Mouse (Mus musculus) heart, postnatal 36 days (tissue): ENCODE data around the gene Uts2r. TPM values are rescaled to one million over a fixed set of nuclear protein-coding genes. Genes with fewer than 3 reads are reported as not detected.
A peak's percentile ranks its signal among the peaks of the same experiment; 100 is the strongest.

Source experiments
- DNase-seq, 2 experiments: peaks; one replicate each; pipeline ENCODE4 v3.0.0; 2021 to 2022
- intact Hi-C: fragments of 180-260 bp; cut with DNase I; formaldehyde crosslinking; loops from one replicate; pipeline ENCODE4 v1.15.1; 2025
- total RNA-seq, 2 experiments: library from RNA; stranded (reverse); gene quantifications; 2 replicates each; pipeline ENCODE4 v1.2.3; 2021

The Uts2r gene
- total RNA-seq, 2 experiments from 2014 or later = 0.44 to 0.54 TPM

DNA sequence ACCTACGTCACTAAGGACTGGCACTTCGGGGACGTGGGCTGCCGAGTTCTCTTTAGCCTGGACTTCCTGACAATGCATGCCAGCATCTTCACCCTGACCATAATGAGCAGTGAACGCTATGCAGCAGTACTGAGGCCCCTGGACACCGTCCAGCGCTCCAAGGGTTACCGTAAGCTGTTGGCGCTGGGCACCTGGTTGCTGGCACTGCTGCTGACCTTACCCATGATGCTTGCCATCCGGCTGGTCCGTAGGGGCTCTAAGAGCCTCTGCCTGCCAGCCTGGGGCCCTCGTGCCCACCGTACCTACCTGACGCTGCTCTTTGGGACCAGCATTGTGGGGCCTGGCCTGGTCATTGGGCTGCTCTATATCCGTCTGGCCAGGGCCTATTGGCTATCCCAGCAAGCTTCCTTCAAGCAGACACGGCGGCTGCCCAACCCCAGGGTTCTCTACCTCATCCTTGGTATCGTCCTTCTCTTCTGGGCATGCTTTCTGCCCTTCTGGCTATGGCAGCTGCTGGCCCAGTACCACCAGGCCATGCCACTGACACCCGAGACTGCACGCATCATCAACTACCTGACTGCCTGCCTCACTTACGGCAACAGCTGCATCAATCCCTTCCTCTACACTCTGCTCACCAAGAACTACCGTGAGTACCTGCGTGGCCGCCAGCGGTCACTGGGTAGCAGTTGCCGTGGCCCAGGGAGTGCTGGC, 720 bp downstream of the Uts2r start:
- intact Hi-C loops = no loop called here
- DNase-seq = no peak

DNA sequence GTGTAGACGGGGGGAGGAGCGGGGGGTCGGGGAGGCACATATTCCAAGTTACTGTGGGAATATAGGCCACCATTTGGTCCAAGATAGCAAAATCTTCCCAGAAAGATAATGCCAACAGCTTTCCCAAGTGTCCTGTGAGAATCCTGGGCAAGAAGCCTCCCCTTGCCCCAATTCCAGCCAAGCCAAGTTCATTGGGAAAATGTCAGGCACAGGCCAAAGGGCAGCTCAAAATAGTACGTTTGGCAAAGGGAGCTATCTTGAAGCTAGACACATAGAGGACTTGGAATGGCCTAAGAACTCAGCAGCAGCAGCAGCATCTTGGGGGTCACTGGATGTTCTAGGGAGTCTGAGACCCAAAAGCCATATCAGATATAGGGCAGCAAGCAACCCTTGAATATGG, 3.7 kb downstream of the Uts2r start:
- intact Hi-C loops = no loop called here
- DNase-seq = no peak

DNA sequence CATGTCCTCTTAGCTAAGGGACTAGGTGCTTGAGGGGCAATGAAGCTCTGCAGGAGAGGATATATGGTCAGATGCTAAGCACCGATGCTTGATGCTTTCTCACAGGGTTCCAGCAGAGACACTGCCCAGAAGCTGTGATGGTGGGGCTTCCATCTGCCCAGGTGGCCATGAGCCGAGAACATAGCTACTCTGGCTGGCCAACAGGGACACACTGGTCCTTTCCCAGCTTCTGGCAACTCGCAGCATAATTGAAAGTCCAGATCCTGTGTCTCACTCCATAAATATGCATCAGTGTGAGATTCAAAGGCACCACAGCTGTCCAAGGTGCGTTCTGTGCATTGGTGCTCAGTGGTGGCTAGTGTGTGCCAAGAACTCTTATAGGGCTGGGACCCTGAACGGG, 13.1 kb downstream of the Uts2r start:
- no peak for DNase-seq
- intact Hi-C loops = no loop called here

DNA sequence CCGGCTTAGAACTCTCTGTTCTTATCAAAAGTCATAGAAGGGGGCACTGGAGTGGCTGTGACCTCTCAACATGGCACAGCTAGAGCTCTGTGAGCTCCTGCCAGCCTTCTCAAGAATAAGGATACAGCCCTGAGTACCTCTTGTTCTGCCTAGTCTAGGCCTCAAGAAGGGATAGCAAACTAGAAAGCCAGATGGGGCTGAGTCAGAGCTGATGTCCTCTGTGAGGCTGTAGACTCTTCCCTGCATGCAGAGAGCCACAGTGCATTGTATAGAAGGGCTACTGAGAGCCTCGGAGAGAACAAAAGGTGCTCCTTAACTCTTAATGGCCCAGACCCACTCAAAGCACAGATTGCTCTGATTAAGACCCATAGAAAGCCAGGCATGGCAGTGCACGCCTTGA, 14.2 kb downstream of the Uts2r start:
- DNase-seq = no peak
- intact Hi-C loops = no loop called here

DNA sequence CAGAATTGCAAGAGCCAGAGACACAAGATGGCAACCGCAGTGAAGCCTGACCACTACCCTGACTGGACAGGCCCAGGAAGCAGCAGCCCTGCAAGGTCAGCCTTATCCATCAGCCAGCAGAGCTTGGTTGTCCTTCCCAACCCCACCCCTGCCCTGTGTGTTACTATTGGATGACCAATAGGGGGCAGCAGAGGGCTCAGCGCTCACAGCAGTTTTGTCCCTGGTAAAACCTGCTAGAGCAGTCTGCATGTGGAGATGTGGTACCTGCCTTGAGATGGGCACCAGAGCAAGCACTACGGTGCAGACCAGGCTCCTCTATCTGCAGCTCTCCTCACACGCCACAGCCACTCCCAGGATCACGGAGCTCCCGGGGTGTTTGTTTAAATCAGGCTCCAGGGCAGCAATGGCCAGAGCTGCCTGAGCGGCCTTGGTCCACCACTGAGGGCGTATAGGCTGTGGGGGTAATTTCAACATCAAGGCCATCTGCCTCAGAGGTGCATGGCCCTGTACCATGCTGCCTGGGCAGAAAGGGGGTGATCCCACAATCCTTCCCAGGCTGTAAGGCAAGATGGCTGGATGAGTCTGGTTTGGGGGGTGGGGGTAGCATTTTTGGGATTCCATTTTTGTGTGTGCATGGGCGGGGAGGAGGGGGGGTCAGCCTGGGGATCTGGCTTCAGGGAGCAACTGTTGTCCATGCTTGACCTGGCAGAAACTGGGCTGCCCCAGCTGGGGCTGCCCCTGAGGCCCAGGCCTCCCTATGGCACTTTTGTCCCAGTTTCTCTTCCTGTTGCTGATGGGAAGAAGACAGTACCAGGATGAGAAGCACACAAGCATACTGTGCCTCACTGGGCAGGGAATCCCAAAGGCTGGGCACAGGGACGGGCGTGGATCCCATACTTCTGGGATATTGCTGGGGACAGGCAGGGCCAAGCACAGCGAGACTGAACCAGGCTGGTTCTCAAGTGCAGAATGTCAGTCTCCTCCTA, 16.5 kb downstream of the Uts2r start:
- peak; percentile 45 to 47 for DNase-seq
- intact Hi-C loops = no loop called here

DNA sequence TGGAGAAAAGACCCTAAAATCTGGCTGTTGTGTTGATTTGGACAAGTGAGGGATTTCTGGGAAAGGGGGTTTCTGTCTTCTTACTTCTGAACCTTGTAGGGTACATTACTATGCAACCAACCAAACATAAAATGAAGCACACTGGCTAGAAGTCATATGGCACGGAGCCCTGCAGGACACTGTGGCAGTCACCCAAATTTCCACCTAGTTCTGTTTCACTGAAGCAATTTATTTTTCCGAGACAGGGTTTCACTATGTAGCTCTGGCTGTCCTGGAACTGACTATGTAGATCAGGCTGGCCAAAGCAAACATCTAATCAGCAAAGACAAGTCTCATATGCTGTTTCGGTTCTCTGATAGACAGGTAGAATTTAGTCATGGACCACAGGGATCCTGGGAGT, 29.6 kb downstream of the Uts2r start:
- intact Hi-C loops = no loop called here
- DNase-seq = peak; percentile 53 to 57

DNA sequence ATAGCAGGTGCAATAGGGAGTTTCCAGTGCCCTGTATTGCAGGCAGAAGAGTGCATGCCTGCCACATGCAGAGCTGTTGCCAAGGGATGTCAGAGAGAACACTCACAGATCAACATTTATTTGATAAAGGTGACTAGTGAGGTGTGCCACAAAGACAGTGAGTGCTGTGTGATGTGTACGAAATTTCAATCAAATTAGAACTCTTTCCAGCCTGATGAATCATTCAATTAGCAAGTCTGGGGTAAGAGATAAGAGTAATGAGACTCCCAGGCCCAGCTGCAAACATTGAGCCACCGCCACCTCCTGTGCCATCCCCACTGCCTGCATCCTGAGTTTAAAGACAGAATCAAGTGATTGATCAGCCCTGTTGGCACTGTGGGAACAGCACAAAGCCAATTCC, 32.7 kb downstream of the Uts2r start:
- no peak for DNase-seq

DNA sequence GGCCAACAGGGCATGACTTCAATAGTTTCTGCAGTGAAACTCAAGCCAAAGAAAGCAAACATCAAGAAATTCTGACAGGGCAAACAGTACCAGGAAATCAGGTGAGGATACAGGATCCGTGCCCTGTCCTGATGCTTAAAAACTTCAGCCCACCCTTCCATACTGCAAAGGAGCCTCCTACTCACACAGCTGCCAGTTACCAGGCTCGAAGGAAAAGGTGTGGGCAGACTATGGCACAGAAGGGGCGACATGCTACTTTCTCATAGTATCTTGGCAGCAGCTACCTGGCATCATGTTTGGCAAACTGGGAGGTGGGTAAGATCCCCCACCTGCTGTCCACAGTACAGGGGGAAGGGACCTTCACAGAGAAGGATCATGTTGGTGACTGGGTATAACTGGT, 33.3 kb downstream of the Uts2r start:
- DNase-seq = no peak
- intact Hi-C loops = no loop called here

More for the DNA sequence above, 32.7 kb downstream of the Uts2r start:
- intact Hi-C loops = no loop called here

DNA sequence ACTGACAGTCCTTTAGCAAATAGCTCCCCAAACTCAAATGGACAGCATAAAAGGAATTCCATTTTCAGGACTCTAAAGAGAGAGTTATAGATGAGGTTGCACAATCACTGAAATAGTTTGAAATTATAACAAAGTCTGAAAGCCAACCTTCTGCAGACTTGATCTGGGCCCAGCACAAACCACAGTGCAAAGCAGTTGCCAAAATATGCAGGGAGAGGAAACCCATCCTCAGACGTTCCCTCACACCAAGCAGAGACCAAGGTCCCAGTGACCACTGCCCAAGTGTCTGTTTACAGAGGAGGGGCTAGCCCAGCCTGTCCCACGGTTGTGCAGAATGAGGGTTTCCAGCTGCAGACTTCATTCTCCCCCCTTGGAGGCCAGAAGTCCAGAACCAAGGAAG, 38.6 kb downstream of the Uts2r start:
- no peak for DNase-seq
- intact Hi-C loops = no loop called here

DNA sequence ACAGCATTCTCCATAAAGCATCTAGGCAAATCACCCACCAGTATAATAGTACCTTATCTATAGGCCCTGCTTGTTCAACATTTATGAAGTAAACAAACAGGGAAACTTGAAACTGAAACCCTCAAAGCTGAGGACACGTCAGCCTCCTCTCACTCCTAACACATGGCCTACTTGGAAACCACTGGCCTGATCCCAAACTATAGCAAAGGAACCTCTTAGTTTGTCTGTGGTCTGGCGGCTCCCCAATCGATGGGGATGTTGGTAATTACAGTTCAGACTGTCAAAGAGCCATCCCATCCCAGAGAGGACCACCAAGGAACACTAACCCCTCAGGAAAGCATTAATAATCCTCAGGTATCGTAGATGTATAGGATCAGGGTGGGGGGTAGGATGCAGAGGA, 39.8 kb downstream of the Uts2r start:
- intact Hi-C loops = no loop called here
- DNase-seq = no peak

DNA sequence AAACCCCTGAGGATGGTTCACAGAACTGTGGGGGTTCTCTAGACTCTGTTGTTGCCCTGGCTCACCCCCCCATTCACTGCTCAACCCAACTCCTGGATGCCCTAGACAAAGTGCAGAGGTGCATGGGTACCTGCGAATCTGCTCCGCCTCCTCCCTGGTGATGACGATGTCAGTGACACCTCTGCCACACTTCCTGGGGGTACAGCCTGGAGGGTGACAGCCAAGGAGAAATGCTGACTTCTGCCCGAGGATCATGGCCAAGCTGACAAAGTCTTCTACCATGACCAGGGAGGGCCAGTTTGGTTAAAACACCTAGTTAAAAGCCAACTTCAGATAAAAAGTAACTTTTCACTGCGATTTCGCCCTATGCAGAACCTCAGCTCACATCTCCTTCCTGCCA, 40.7 kb downstream of the Uts2r start:
- DNase-seq = no peak
- intact Hi-C loops = no loop called here

DNA sequence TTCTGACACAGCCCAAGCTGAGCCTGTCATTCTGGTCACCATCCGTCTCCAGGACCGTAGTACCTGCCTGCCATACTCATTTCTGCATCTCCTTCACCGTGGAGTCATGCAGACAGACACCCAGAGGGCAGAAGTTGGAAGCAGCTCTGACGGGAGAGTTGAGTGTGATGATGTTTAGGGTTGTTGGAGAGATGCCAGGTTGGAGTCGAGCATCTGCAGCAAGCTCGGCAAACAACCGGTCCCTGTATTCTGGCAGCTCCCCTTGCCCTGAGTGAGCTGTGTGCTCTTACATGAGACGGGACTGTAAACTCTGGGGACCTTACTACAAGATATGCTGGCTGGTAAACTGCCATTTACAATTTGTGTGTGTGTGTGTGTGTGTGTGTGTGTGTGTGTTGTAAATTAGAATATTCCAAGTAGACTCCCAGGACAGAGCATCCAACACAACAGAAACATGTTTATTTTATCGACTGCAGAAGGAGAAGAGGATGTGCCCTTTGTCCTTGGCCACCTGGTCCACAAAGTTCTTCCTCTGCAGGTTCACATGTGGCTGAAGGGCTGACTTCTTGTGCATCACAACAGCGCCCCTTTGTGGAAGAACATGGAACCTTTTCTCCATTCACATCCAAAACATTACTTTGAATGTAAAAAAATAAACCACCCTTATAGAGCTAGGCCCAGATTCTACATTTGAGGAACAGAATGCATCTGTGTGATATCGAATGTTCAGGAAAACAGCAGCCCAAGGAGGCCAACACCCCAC, 41.5 kb downstream of the Uts2r start:
- peak in 1 of 2 experiments; percentile 17 for DNase-seq
- intact Hi-C loops = loop anchor here (2.0 kb wide), 1 partner anchor 185 kb away; no protein-coding TSS in a partner anchor

DNA sequence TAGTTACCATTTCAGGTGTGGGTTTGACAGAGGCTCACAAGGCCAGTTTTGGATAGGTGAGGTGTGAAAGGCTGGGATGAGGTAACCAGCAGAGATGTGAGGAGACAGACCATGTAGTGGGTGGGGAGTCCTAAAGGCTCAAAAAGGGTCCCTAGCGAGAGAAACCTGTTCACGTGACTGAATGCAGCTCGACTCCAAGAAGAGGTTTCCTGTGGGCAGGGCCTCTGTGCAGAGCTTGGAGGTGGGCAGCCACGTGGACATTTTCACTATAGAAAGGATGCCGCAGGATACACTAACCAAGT, 43.7 kb downstream of the Uts2r start:
- no peak for DNase-seq
- intact Hi-C loops = loop anchor here (2.0 kb wide), 1 partner anchor 187 kb away; no protein-coding TSS in a partner anchor

DNA sequence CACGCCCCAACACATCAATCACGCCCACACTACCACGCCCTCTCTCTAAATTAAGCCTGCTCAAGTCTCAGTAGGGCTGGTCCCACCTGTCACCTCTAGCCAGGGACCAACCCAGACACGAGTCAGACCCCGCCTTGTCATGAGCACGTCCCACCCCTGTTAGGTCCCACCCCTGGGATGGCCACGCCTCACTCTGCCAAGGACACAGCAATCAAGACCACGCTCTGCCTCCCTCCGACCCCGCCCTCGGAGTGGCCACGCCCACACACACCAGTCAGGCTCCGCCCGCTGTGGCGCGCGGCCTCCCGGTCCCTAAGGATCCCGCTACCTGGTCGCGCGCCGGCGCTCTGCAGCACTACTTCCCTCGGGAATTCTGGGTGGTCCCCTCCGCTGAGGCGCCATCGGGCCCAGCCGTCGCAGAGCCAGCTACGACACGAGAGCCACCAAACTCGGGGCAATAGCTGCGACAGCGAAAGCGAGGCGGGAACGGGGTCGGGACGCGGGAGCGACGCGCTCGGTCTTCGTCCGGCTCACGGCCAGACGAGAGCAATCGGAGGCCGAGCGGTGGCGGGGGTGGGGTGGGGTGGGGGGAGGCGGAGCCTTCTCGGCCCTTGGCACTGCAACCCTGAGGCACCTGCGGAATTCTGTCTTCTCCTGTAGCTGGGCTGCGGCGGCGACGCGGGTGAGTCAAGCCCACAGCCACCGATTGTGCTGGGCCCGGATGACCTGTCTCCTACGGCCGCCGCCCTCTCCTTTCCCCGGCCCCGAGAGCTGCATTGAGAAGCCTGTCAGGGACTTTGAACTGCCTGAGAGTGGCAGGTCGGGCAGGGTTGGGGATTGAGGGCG, 44.3 kb downstream of the Uts2r start, which contains the start of the genes Hexdc and Ogfod3:
TSS of gene Hexdc (plus strand) at position 273 of the 846 bp plus-strand sequence.
TSS of gene Ogfod3 (minus strand) at position 551 of the 846 bp plus-strand sequence.
- intact Hi-C loops = no loop called here
- peak; percentile 92 to 93 for DNase-seq

Other genes with a start within 250 kb of the Uts2r start
- gene Ccdc57, start 227.4 kb upstream of the Uts2r start, total RNA-seq = 1 to 10 TPM in 1 of 2 experiments, under 1 TPM in 1; 0.79 to 1.6 TPM
- gene Slc16a3, start 211.8 kb upstream of the Uts2r start, total RNA-seq = 1 to 10 TPM; 1.3 to 1.9 TPM
- gene Csnk1d, start 168.9 kb upstream of the Uts2r start, total RNA-seq = 10 to 100 TPM; 57.9 to 64.8 TPM
- gene Cd7, start 120.9 kb upstream of the Uts2r start, total RNA-seq = under 1 TPM; 0.38 to 0.61 TPM
- gene Sectm1b, start 96.7 kb upstream of the Uts2r start, total RNA-seq = not detected
- not detected for gene Sectm1a, start 79.1 kb upstream of the Uts2r start, total RNA-seq
- gene Tex19.2, start 41.6 kb upstream of the Uts2r start, total RNA-seq = not detected
- not detected for gene Tex19.1, start 14.1 kb upstream of the Uts2r start, total RNA-seq
- 10 to 100 TPM in 1 of 2 experiments, 1 to 10 TPM in 1; 9.2 to 10.5 TPM for gene Hexdc, start 44.2 kb downstream of the Uts2r start, total RNA-seq
- 10 to 100 TPM; 14.7 to 19.1 TPM for gene Ogfod3, start 44.4 kb downstream of the Uts2r start, total RNA-seq
- gene Cybc1, start 69.1 kb downstream of the Uts2r start, total RNA-seq = 10 to 100 TPM in 1 of 2 experiments, 1 to 10 TPM in 1; 7.5 to 10.9 TPM
- 100 to 1,000 TPM in 1 of 2 experiments, 10 to 100 TPM in 1; 97.1 to 105 TPM for gene Narf, start 77.0 kb downstream of the Uts2r start, total RNA-seq
- gene Foxk2, start 99.7 kb downstream of the Uts2r start, total RNA-seq = 10 to 100 TPM; 16.5 to 17.2 TPM
- 10 to 100 TPM; 34.7 to 36.3 TPM for gene Wdr45b, start 194.2 kb downstream of the Uts2r start, total RNA-seq
- 1 to 10 TPM; 1.0 to 1.6 TPM for gene Rab40b, start 228.0 kb downstream of the Uts2r start, total RNA-seq